Mouse (Mus musculus) activated CD4-positive, CD25-positive, alpha-beta regulatory T cell, adult 9 weeks (primary cell): Measurements from ENCODE around the gene 1810065E05Rik. TPM values are rescaled to one million over a fixed set of nuclear protein-coding genes. Genes with fewer than 3 reads are reported as not detected.

Experiments
- polyA plus RNA-seq: library from polyadenylated mRNA; unstranded; fragments of 100-300 nt; shearing (Covaris generic); gene quantifications from one replicate; pipeline ENCODE4 v1.2.1, GENCODE M21; 2017

The 1810065E05Rik gene
- not detected for polyA plus RNA-seq

GRCm38 (mm10) chr11:58420815-58421214 lies at the start of gene 1810065E05Rik:
Gene 1810065E05Rik (plus strand): TSS chr11:58421111.

GRCm38 (mm10) chr11:58378763-58379278 lies 42.1 kb upstream of the 1810065E05Rik start, which contains the start of gene Lypd8:
Gene Lypd8 (plus strand): TSS chr11:58379043.

GRCm38 (mm10) chr11:58432259-58432658 lies 11.3 kb downstream of the 1810065E05Rik start, which contains the start of gene Gm12253:
Gene Gm12253 (plus strand): TSS chr11:58432559.

GRCm38 (mm10) chr11:58452759-58453158 lies 31.8 kb downstream of the 1810065E05Rik start, which contains the start of gene Lypd9:
Gene Lypd9 (minus strand): TSS chr11:58452923.

GRCm38 (mm10) chr11:58462170-58462569 lies 41.3 kb downstream of the 1810065E05Rik start, which contains the start of gene Olfr30:
Gene Olfr30 (minus strand): TSS chr11:58462270.

Other genes starting within 250 kb of the 1810065E05Rik start
- gene Mrpl22, start 249.4 kb upstream of the 1810065E05Rik start, polyA plus RNA-seq = 82.4 TPM
- gene Igtp, start 221.6 kb upstream of the 1810065E05Rik start, polyA plus RNA-seq = 624 TPM
- gene Irgm2, start 221.5 kb upstream of the 1810065E05Rik start, polyA plus RNA-seq = 86.1 TPM
- gene 4930438A08Rik, start 146.3 kb upstream of the 1810065E05Rik start, polyA plus RNA-seq = not detected
- gene Zfp692, start 114.0 kb upstream of the 1810065E05Rik start, polyA plus RNA-seq = 22.4 TPM
- 43.6 TPM for gene Zfp672, start 90.8 kb upstream of the 1810065E05Rik start, polyA plus RNA-seq
- 27.3 TPM for gene Sh3bp5l, start 90.4 kb upstream of the 1810065E05Rik start, polyA plus RNA-seq
- gene Lypd8, start 42.1 kb upstream of the 1810065E05Rik start, polyA plus RNA-seq = not detected
- gene Gm12253, start 11.4 kb downstream of the 1810065E05Rik start, polyA plus RNA-seq = not detected
- gene Lypd9, start 31.8 kb downstream of the 1810065E05Rik start, polyA plus RNA-seq = not detected
- gene Olfr30, start 41.2 kb downstream of the 1810065E05Rik start, polyA plus RNA-seq = not detected
- gene Olfr332, start 71.4 kb downstream of the 1810065E05Rik start, polyA plus RNA-seq = 0.07 TPM
- gene Olfr331, start 81.5 kb downstream of the 1810065E05Rik start, polyA plus RNA-seq = not detected
- gene Olfr330, start 113.7 kb downstream of the 1810065E05Rik start, polyA plus RNA-seq = not detected
- not detected for gene Olfr329-ps, start 125.3 kb downstream of the 1810065E05Rik start, polyA plus RNA-seq
- not detected for gene Olfr328, start 134.5 kb downstream of the 1810065E05Rik start, polyA plus RNA-seq
- not detected for gene Olfr224, start 149.4 kb downstream of the 1810065E05Rik start, polyA plus RNA-seq
- not detected for gene Olfr325, start 156.6 kb downstream of the 1810065E05Rik start, polyA plus RNA-seq
- not detected for gene Olfr324, start 174.0 kb downstream of the 1810065E05Rik start, polyA plus RNA-seq
- not detected for gene 2210407C18Rik, start 195.0 kb downstream of the 1810065E05Rik start, polyA plus RNA-seq
- gene Olfr323, start 209.4 kb downstream of the 1810065E05Rik start, polyA plus RNA-seq = not detected
- not detected for gene Trim58, start 219.4 kb downstream of the 1810065E05Rik start, polyA plus RNA-seq
- not detected for gene Olfr322, start 237.7 kb downstream of the 1810065E05Rik start, polyA plus RNA-seq